Comparison of ENCODE assay signal across 31 mouse cellular contexts in genomic region chr5:77425721-77426500, GRCm38 (mm10). TPM values are rescaled to one million over a fixed set of nuclear protein-coding genes. Genes with fewer than 3 reads are reported as not detected.
DNase-seq lines count a peak whose midpoint lies in the region; ATAC-seq lines count a peak whose summit lies in the region.
"Had no signal": no experiment of that assay in that cellular context is flagged by ENCODE, and none has a peak within 500 bp of the region (broad histone marks: within the 10 kb centered on the region; RNA-seq: fewer than 3 reads in every experiment).

No protein-coding gene starts in this region.

- 82% methylated on average over 7 of the region's 7 CpGs for WGBS in intestine, embryonic 14.5 days
- 71% methylated on average over 7 of the region's 7 CpGs for WGBS in intestine, embryonic 15.5 days
- WGBS in forebrain, embryonic 16.5 days = 81% methylated on average over 7 of the region's 7 CpGs

- no peak overlapping the region for H3K4me3 ChIP-seq in intestine, embryonic 14.5 days (ENCODE audit: low read depth, low read length)
- no peak overlapping the region for H3K4me3 ChIP-seq in intestine, embryonic 15.5 days (replicated peaks)
- no peak overlapping the region for H3K4me3 ChIP-seq in forebrain, embryonic 16.5 days (replicated peaks; ENCODE audit: low read length)
- H3K4me3 ChIP-seq: embryonic facial prominence, embryonic 10.5 days; embryonic facial prominence, embryonic 13.5 days; erythroblast, embryonic 14.5 days; forebrain, embryonic 10.5 days; forebrain, embryonic 13.5 days; gastrocnemius, adult 2 months; heart, embryonic 10.5 days; heart, embryonic 13.5 days had no signal

- no peak overlapping the region for H3K27ac ChIP-seq in intestine, embryonic 14.5 days (ENCODE audit: low read depth)
- H3K27ac ChIP-seq in intestine, embryonic 15.5 days = no peak overlapping the region
- H3K27ac ChIP-seq in forebrain, embryonic 16.5 days (ENCODE audit: low read length) = no peak overlapping the region
- H3K27ac ChIP-seq: embryonic facial prominence, embryonic 10.5 days; embryonic facial prominence, embryonic 13.5 days; forebrain, embryonic 10.5 days; forebrain, embryonic 13.5 days; gastrocnemius, adult 2 months; heart, embryonic 10.5 days; heart, embryonic 13.5 days; hindbrain, embryonic 14.5 days; hindbrain, postnatal 0 days had no signal

- no peaks in the 10 kb centered on the region for H3K27me3 ChIP-seq in intestine, embryonic 14.5 days (replicated peaks; ENCODE audit: control insufficient read depth, insufficient read depth, low read length)
- no peaks in the 10 kb centered on the region for H3K27me3 ChIP-seq in intestine, embryonic 15.5 days (replicated peaks)
- no peaks in the 10 kb centered on the region for H3K27me3 ChIP-seq in forebrain, embryonic 16.5 days (replicated peaks; ENCODE audit: control insufficient read depth, insufficient read depth, low read length)
- H3K27me3 ChIP-seq: embryonic facial prominence, embryonic 13.5 days; forebrain, embryonic 13.5 days; heart, embryonic 13.5 days; Patski had no signal

- ATAC-seq in intestine, embryonic 14.5 days (replicated peaks; ENCODE audit: low FRiP score, low TSS enrichment, low read depth) = no peak
- no peak for ATAC-seq in intestine, embryonic 15.5 days
- peak; percentile 65 for ATAC-seq in megakaryocyte progenitor cell, adult 5-6 weeks (replicated peaks; ENCODE audit: poor library complexity)
- no peak for ATAC-seq in forebrain, embryonic 16.5 days
- ATAC-seq: forebrain, embryonic 13.5 days; forebrain, postnatal 0 days; hindbrain, postnatal 0 days; inflammation-experienced regulatory T-cells, adult 6 months; Patski had no signal

- H3K4me1 ChIP-seq in intestine, embryonic 14.5 days (replicated peaks; ENCODE audit: control insufficient read depth, insufficient read depth, low read length) = 0 out of 2 replicates have a peak, but pooled peaks cover 2% of the 10 kb centered on the region
- no peaks in the 10 kb centered on the region for H3K4me1 ChIP-seq in intestine, embryonic 15.5 days (replicated peaks)
- no peaks in the 10 kb centered on the region for H3K4me1 ChIP-seq in forebrain, embryonic 16.5 days (replicated peaks; ENCODE audit: control insufficient read depth, insufficient read depth, low read length)
- H3K4me1 ChIP-seq: embryonic facial prominence, embryonic 10.5 days; forebrain, embryonic 10.5 days; forebrain, embryonic 13.5 days; heart, embryonic 10.5 days; heart, embryonic 13.5 days had no signal

- no peak overlapping the region for H3K4me2 ChIP-seq in intestine, embryonic 14.5 days (ENCODE audit: low read length)
- H3K4me2 ChIP-seq in intestine, embryonic 15.5 days (replicated peaks) = no peak overlapping the region
- H3K4me2 ChIP-seq in forebrain, embryonic 16.5 days (ENCODE audit: low read length) = no peak overlapping the region
- H3K4me2 ChIP-seq: embryonic facial prominence, embryonic 13.5 days; forebrain, embryonic 13.5 days; heart, embryonic 13.5 days; hindbrain, embryonic 14.5 days had no signal

- H3K9me3 ChIP-seq in intestine, embryonic 14.5 days (ENCODE audit: control insufficient read depth, low read length) = no peaks in the 10 kb centered on the region
- H3K9me3 ChIP-seq in intestine, embryonic 15.5 days = no peaks in the 10 kb centered on the region
- H3K9me3 ChIP-seq in forebrain, embryonic 16.5 days (ENCODE audit: control insufficient read depth, low read length) = peaks cover 4% of the 10 kb centered on the region; the same call in 1 of the 2 replicates
- H3K9me3 ChIP-seq: embryonic facial prominence, embryonic 13.5 days; heart, embryonic 10.5 days; heart, embryonic 13.5 days had no signal

- DNase-seq in adrenal gland, adult 2 months = peak; percentile 24
- no peak for DNase-seq in adrenal gland, postnatal 25 days
- DNase-seq in intestine, embryonic 14.5 days (ENCODE audit: low spot score) = peak; percentile 34
- DNase-seq in gonadal fat pad, adult 2 months (ENCODE audit: low read depth) = peak; percentile 55
- DNase-seq in right cerebral cortex, postnatal 4 days = no peak
- DNase-seq: adrenal gland, postnatal 10 days; cerebellum, adult 11-12 months; cerebellum, adult 8-10 months; cerebellum, postnatal 10 days; cerebellum, postnatal 36 days; embryo, embryonic 11 days; forebrain, postnatal 0 days; gastrocnemius, adult 2 months; gastrocnemius, postnatal 14 days; heart, postnatal 14 days; heart, postnatal 4 days; kidney, adult 11 months had no signal

- H3K36me3 ChIP-seq in intestine, embryonic 14.5 days (ENCODE audit: control insufficient read depth, insufficient read depth, low read length) = no peaks in the 10 kb centered on the region
- no peaks in the 10 kb centered on the region for H3K36me3 ChIP-seq in intestine, embryonic 15.5 days
- no peaks in the 10 kb centered on the region for H3K36me3 ChIP-seq in forebrain, embryonic 16.5 days (ENCODE audit: control insufficient read depth, insufficient read depth)
- H3K36me3 ChIP-seq: embryonic facial prominence, embryonic 10.5 days; embryonic facial prominence, embryonic 13.5 days; forebrain, embryonic 10.5 days; heart, embryonic 10.5 days; heart, embryonic 13.5 days had no signal

- H3K9ac ChIP-seq in intestine, embryonic 14.5 days (ENCODE audit: low read length) = no peak overlapping the region
- H3K9ac ChIP-seq in intestine, embryonic 15.5 days = no peak overlapping the region
- no peak overlapping the region for H3K9ac ChIP-seq in forebrain, embryonic 16.5 days (replicated peaks; ENCODE audit: low read depth, low read length)
- H3K9ac ChIP-seq: embryonic facial prominence, embryonic 13.5 days; forebrain, embryonic 13.5 days; forebrain, postnatal 0 days; heart, embryonic 13.5 days; hindbrain, embryonic 14.5 days had no signal

RNA-seq across cellular contexts. Expression of gene Igfbp7, which starts 18.1 kb away (rescaled TPM):
- total RNA-seq in adrenal gland, adult 2 months (2021) = 100 to 1,000 TPM; 651 to 852 TPM
- 5,575 and 9,689 TPM in 2 replicates for polyA plus RNA-seq in adrenal gland, adult 2 months (2012; rRNA removed)
- 782 and 885 TPM in 2 replicates for total RNA-seq in adrenal gland, postnatal 25 days (2021)
- 52.4 and 57.9 TPM in 2 replicates for polyA plus RNA-seq in intestine, embryonic 14.5 days (2014; fragmentation: Nextera tagmentation; extraction: Ambion mirVana)
- polyA plus RNA-seq in intestine, embryonic 15.5 days (2015; fragmentation: Nextera tagmentation; extraction: Ambion mirVana) = 87.4 and 92.5 TPM in 2 replicates
- 661 and 1,112 TPM in 2 replicates for polyA plus RNA-seq in gonadal fat pad, adult 2 months (2012; rRNA removed)
- total RNA-seq in megakaryocyte progenitor cell, adult 5-6 weeks (2015) = 0.96 and 1.5 TPM in 2 replicates
- total RNA-seq in megakaryocyte progenitor cell, adult 5-6 weeks (2017) = 0.44 and 0.79 TPM in 2 replicates
- 55.8 and 58.1 TPM in 2 replicates for polyA plus RNA-seq in forebrain, embryonic 16.5 days (2015; fragmentation: Nextera tagmentation; extraction: Ambion mirVana)

Comparison
In these comparisons a context has a peak if more than half of its experiments do, and no peak if none do; other contexts are left out.
1. DNase-seq: peak in adrenal gland, adult 2 months (single experiment), intestine, embryonic 14.5 days (single experiment) and gonadal fat pad, adult 2 months (single experiment); none in adrenal gland, postnatal 25 days (single experiment) and right cerebral cortex, postnatal 4 days (single experiment).